Mouse (Mus musculus): ENCODE measurements at regions not wholly inside any gene's neighbourhood (a gene's known extent, or its start where the extent isn't known, plus 50 kb on each side); places are given as distances from the start of the nearest gene placed in this dataset.

DNA sequence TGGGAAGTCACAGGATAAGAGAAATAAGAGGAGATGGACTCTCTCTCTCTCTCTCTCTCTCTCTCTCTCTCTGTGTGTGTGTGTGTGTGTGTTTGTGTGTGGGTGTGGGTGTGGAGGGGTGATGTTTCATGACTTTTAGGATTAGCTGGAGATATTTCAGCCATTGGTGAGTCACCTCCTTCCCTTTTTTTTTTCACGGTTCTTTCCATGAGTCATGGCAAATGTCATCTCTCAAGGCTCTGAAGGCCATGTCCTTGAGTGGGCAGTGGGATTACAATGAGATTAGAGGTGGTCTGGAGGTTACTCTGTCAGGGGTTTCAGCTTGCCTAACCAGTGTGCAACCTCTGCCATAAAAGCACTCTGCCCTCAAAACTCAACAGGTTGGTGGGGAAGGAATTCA lies 329.3 kb downstream of the Phkb start:
- DNase-seq (ENCODE audit: low spot score in 2 of 2) = no peak

DNA sequence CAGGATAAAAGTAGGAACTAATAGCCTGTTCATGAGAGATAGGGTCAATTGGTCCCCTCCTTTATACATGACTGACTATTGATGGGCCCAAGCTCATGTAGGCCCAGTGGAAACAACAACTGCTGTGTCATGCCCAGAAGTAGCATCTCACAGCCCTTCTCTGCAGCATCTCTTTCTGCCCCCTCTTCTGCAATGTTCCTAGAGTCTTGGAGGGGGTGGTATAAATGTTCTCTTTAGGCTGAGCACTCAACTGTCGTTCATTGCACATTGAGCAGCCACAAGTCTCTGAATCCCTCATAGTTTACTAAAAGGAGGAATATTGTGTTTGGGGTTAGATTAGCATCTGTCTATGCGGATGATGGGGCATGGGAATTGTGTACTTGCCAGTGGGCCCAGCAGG lies 324.1 kb downstream of the Phkb start:
- DNase-seq (ENCODE audit: low spot score in 2 of 2) = no peak

DNA sequence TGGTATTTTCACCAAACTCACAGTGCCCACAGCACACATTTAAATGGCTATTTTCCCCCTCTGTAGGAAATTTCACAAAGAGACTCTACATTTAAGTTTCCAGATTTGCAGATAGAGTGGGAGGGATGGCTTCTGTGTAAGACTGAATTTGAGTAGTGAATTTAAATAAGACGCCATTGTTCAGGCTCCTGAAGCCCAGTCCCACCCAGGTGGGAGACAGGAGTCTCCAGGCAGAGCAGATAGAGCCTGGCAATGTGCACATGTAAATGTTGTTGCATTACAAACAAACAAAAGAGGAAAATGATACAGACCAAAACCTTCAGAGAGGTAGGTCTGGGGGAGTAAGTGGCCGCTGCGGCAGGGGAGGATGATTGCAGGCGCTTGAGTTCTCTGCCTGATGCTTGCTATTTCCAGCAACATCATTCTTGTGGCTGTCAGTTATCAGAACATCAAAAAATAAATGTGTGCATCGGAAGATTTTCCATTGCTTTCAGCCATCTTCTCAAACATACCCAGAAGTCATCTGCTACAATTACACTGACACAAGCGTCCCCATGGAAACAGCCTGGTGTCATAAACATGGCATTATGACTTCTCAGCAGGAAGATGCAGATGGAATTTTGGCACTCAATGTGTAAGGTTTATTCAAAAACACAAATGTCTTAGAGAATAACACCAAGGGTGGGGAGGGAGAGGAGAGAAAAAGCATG lies 318.5 kb downstream of the Phkb start:
- no peak for DNase-seq (ENCODE audit: low spot score in 2 of 2)

DNA sequence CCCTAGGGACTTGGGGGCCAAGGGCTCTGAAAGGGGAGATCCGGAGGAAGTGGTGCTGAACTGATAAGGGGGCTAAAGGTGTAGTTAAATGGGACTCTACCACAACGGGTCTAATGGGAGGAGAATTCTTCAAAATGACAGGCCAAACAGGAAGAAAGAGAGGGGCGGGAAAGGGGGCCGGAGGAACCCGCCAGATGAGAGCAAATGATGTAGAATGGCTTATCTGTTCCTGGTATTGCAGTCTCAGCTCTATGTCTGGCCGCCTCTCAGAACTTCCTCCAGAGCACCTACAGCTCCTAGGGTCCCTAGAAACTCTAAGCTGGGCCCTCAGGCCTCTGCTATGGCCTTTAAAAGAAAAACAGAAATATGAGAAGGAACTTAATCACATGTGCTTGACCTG lies 306.8 kb downstream of the Phkb start:
- no peak for DNase-seq (ENCODE audit: low spot score in 2 of 2)

DNA sequence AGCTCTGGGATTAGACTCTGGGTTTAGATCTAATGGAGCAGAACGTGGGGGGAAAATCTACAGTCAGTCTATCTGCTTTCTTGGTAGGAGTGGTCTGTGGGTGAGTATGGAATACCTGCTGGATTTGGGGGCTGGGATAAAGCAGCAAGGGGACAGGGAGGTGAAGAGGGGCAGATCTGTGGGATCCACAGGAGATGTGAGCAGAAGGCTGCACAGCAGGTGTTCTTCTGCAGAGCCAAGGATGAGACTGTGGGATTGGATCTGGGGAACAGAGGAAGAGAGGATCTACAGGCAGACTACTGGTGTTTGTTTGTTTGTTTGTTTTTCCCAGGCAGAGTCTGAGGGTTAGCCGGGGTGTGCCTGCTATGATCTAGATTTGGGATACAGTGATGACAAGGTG lies 284.5 kb downstream of the Phkb start:
- DNase-seq (ENCODE audit: low spot score in 2 of 2) = no peak

DNA sequence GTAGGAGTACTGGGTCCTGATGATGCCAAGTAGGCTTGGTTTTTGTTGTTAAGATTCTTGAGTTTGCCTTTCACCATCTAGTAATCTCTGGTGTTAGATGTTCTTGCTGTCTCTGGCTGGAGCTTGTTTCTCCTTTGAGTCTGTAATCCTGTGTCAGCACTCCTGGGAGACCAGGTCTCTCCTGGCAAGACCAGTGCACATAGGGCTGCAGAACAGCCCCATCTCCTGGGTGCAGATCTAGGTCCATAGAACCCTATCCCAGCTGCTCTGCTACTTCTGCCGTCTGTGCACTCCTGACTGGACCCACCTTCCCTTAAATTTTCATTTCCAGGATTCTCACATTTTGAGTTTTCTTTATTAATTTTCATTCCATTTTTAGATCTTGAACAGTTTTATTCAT lies 283.9 kb downstream of the Phkb start:
- DNase-seq (ENCODE audit: low spot score in 2 of 2) = no peak
